ENCODE assay signal across 8 mouse cellular contexts in the genomic region with DNA sequence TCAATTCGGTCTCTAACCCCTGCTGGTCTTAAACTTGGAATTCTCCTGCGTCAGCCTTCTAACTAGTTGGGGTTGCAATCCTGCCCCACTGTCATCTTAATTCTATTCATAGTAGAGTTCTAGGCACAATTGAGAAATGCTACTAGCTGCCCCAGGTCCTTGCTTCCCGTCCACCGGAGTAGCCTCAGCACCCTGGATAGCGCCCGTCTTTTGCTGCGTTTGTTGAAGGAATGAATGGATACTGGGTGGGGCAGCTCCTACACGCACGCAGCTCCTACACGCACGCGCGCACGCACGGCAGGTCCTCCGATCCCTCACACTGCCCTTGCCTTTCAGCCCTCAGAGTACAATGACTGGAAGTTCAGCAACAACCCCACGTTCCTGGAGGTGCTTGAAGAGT. TPM values are rescaled to one million over a fixed set of nuclear protein-coding genes. Genes with fewer than 3 reads are reported as not detected.
A peak's percentile ranks its signal among the peaks of the same experiment; 100 is the strongest.
DNase-seq lines count a peak whose midpoint lies in the region; ATAC-seq and TF ChIP-seq lines count a peak whose summit lies in the region.

No protein-coding gene starts in this region.

- H3K4me3 ChIP-seq in intestine, embryonic 14.5 days (ENCODE audit: low read depth, low read length), result no peak overlapping the region
- H3K4me3 ChIP-seq in intestine, embryonic 16.5 days (ENCODE audit: low read length), result no peak overlapping the region
- H3K4me3 ChIP-seq in MEL (ENCODE audit: control insufficient read depth in 1 of 2, insufficient read depth in 1 of 2, low read depth in 2 of 2, low read length in 2 of 2), result no peak overlapping the region
- H3K4me3 ChIP-seq in embryonic facial prominence, embryonic 13.5 days, result peak overlapping the region; percentile 16; the same call in 1 of the 2 replicates
- H3K4me3 ChIP-seq in neural tube, embryonic 12.5 days, result no peak overlapping the region

- no peak for ATAC-seq in intestine, embryonic 14.5 days (replicated peaks; ENCODE audit: low FRiP score, low TSS enrichment, low read depth)
- ATAC-seq in intestine, embryonic 16.5 days, result no peak
- no peak for ATAC-seq in embryonic facial prominence, embryonic 13.5 days (ENCODE audit: insufficient number of reproducible peaks, insufficient read depth, low FRiP score, low TSS enrichment, low read depth)
- no peak for ATAC-seq in neural tube, embryonic 12.5 days (ENCODE audit: low FRiP score, low read depth)

- TF ChIP-seq EP300 in MEL (IDR thresholded peaks at IDR 0.05; ENCODE audit: low read depth in 1 of 2, low read length in 2 of 2), result no peak

- TF ChIP-seq CTCF in MEL (IDR thresholded peaks at IDR 0.05 in 2 of 3, conservative IDR thresholded peaks at IDR 0.05 in 1 of 3; ENCODE audit: control insufficient read depth in 1 of 3, insufficient read depth in 1 of 3, low read depth in 2 of 3, low read length in 3 of 3, poor library complexity in 1 of 3, severe bottlenecking in 1 of 3), result no peak

- H3K36me3 ChIP-seq in intestine, embryonic 14.5 days (ENCODE audit: control insufficient read depth, insufficient read depth, low read length), result no peaks in the 10 kb centered on the region
- no peaks in the 10 kb centered on the region for H3K36me3 ChIP-seq in intestine, embryonic 16.5 days (ENCODE audit: control insufficient read depth, insufficient read depth, low read length)
- H3K36me3 ChIP-seq in MEL (ENCODE audit: control insufficient read depth in 1 of 2, insufficient read depth in 2 of 2, low read length in 2 of 2), result no peaks in the 10 kb centered on the region
- H3K36me3 ChIP-seq in embryonic facial prominence, embryonic 13.5 days, result no peaks in the 10 kb centered on the region
- no peaks in the 10 kb centered on the region for H3K36me3 ChIP-seq in neural tube, embryonic 12.5 days

- no peak for TF ChIP-seq RAD21 in MEL (IDR thresholded peaks at IDR 0.05; ENCODE audit: low read depth, low read length)

- H3K4me1 ChIP-seq in intestine, embryonic 14.5 days (replicated peaks; ENCODE audit: control insufficient read depth, insufficient read depth, low read length), result no peaks in the 10 kb centered on the region
- H3K4me1 ChIP-seq in intestine, embryonic 16.5 days (ENCODE audit: control insufficient read depth, insufficient read depth, low read length), result no peaks in the 10 kb centered on the region
- H3K4me1 ChIP-seq in MEL (ENCODE audit: control insufficient read depth in 1 of 2, insufficient read depth in 2 of 2, low read length in 2 of 2), result no peaks in the 10 kb centered on the region
- H3K4me1 ChIP-seq in embryonic facial prominence, embryonic 13.5 days, result peaks cover 4% of the 10 kb centered on the region; the same call in 1 of the 2 replicates
- H3K4me1 ChIP-seq in neural tube, embryonic 12.5 days, result 0 out of 2 replicates have a peak, but pooled peaks cover 4% of the 10 kb centered on the region

- 8% methylated on average over 17 of the region's 17 CpGs for WGBS in intestine, embryonic 14.5 days
- 8% methylated on average over 17 of the region's 17 CpGs for WGBS in intestine, embryonic 16.5 days
- WGBS in embryonic facial prominence, embryonic 13.5 days, result 7% methylated on average over 17 of the region's 17 CpGs
- WGBS in neural tube, embryonic 12.5 days, result 10% methylated on average over 17 of the region's 17 CpGs

- no peak overlapping the region for H3K9ac ChIP-seq in intestine, embryonic 14.5 days (ENCODE audit: low read length)
- no peak overlapping the region for H3K9ac ChIP-seq in intestine, embryonic 16.5 days (ENCODE audit: low read depth, low read length)
- H3K9ac ChIP-seq in MEL (ENCODE audit: control insufficient read depth, low read depth, low read length, poor library complexity, severe bottlenecking), result no peak overlapping the region
- H3K9ac ChIP-seq in embryonic facial prominence, embryonic 13.5 days, result no peak overlapping the region
- H3K9ac ChIP-seq in neural tube, embryonic 12.5 days, result no peak overlapping the region

- peak; percentile 93 for DNase-seq in intestine, embryonic 14.5 days (ENCODE audit: low spot score)
- DNase-seq in MEL (ENCODE audit: low read depth, low spot score), result peak; percentile 63
- DNase-seq in kidney, postnatal 14 days, result peak; percentile 42
- no peak for DNase-seq in natural killer cell, adult 2 months (ENCODE audit: low spot score in 2 of 2)
- DNase-seq in layer of hippocampus, adult 18-20 months (ENCODE audit: low spot score in 2 of 2), result no peak

- no peak overlapping the region for H3K27ac ChIP-seq in intestine, embryonic 14.5 days (ENCODE audit: low read depth)
- H3K27ac ChIP-seq in intestine, embryonic 16.5 days (ENCODE audit: low read length), result no peak overlapping the region
- no peak overlapping the region for H3K27ac ChIP-seq in MEL (ENCODE audit: control insufficient read depth, low read depth, low read length)
- no peak overlapping the region for H3K27ac ChIP-seq in embryonic facial prominence, embryonic 13.5 days
- H3K27ac ChIP-seq in neural tube, embryonic 12.5 days, result no peak overlapping the region

- TF ChIP-seq POLR2A in MEL (IDR thresholded peaks at IDR 0.05; ENCODE audit: control insufficient read depth in 1 of 2, insufficient read depth in 1 of 2, low read depth in 1 of 2, low read length in 2 of 2, poor library complexity in 1 of 2), result no peak

- no peaks in the 10 kb centered on the region for H3K79me2 ChIP-seq in MEL (ENCODE audit: control insufficient read depth, insufficient read depth, low read length, poor library complexity)

- no peaks in the 10 kb centered on the region; the same call in none of the 2 replicates for H3K27me3 ChIP-seq in intestine, embryonic 14.5 days (replicated peaks; ENCODE audit: control insufficient read depth, insufficient read depth, low read length)
- peaks cover 6% of the 10 kb centered on the region; the same call in 1 of the 2 replicates for H3K27me3 ChIP-seq in intestine, embryonic 16.5 days (replicated peaks; ENCODE audit: control insufficient read depth, insufficient read depth, low read length)
- peaks cover 15 to 21% of the 10 kb centered on the region in 2 experiments for H3K27me3 ChIP-seq in MEL (ENCODE audit: control insufficient read depth in 1 of 2, insufficient read depth in 2 of 2, low read length in 2 of 2)
- H3K27me3 ChIP-seq in embryonic facial prominence, embryonic 13.5 days, result peaks cover 27% of the 10 kb centered on the region
- H3K27me3 ChIP-seq in neural tube, embryonic 12.5 days (replicated peaks), result peaks cover 21% of the 10 kb centered on the region

- no peaks in the 10 kb centered on the region for H3K9me3 ChIP-seq in intestine, embryonic 14.5 days (ENCODE audit: control insufficient read depth, low read length)
- no peaks in the 10 kb centered on the region for H3K9me3 ChIP-seq in intestine, embryonic 16.5 days (ENCODE audit: control insufficient read depth, low read length)
- H3K9me3 ChIP-seq in MEL (replicated peaks; ENCODE audit: insufficient read depth, low read length), result no peaks in the 10 kb centered on the region
- H3K9me3 ChIP-seq in embryonic facial prominence, embryonic 13.5 days, result no peaks in the 10 kb centered on the region
- no peaks in the 10 kb centered on the region for H3K9me3 ChIP-seq in neural tube, embryonic 12.5 days

- H3K4me2 ChIP-seq in intestine, embryonic 14.5 days (ENCODE audit: low read length), result 0 out of 2 replicates have a peak overlapping the region, but pooled peaks have one; percentile 1
- H3K4me2 ChIP-seq in intestine, embryonic 16.5 days (ENCODE audit: low read depth, low read length), result no peak overlapping the region
- H3K4me2 ChIP-seq in embryonic facial prominence, embryonic 13.5 days, result peak overlapping the region; percentile 48
- H3K4me2 ChIP-seq in neural tube, embryonic 12.5 days (replicated peaks), result peak overlapping the region; percentile 42

TF ChIP-seq in MEL, 35 proteins besides CTCF, POLR2A, EP300 and RAD21:
- TF ChIP-seq ELF1 (IDR thresholded peaks at IDR 0.05; ENCODE audit: low read depth, low read length), result no peak
- TF ChIP-seq SIN3A (IDR thresholded peaks at IDR 0.05; ENCODE audit: low read length), result 0 out of 2 replicates have a peak, but pooled peaks have one; percentile 37

RNA-seq across cellular contexts. Expression of gene Nos2, which starts 31.9 kb away (rescaled TPM):
- polyA plus RNA-seq in intestine, embryonic 14.5 days (2014; fragmentation: Nextera tagmentation; extraction: Ambion mirVana), result 1.2 TPM in 2 replicates
- 1.1 and 1.4 TPM in 2 replicates for polyA plus RNA-seq in intestine, embryonic 16.5 days (2015; fragmentation: Nextera tagmentation; extraction: Ambion mirVana)
- not detected in 2 replicates for total RNA-seq in MEL (2012; rRNA removed)
- not detected for polyA plus RNA-seq in MEL (2012; ENCODE audit: insufficient read depth in 1 of 2, insufficient read length in 2 of 2, low read depth in 1 of 2, low replicate concordance in 2 of 2, missing spikeins in 1 of 2)
- polyA plus RNA-seq in embryonic facial prominence, embryonic 13.5 days (2015; fragmentation: Nextera tagmentation; extraction: Ambion mirVana), result 0.95 and 1.1 TPM in 2 replicates
- 0.56 and 1.2 TPM in 2 replicates for polyA plus RNA-seq in neural tube, embryonic 12.5 days (2016; fragmentation: Nextera tagmentation; extraction: Ambion mirVana)
- total RNA-seq in layer of hippocampus, adult 18-20 months (2021), result under 1 TPM; 0.07 to 0.41 TPM

RNA-seq across cellular contexts. Expression of gene Lgals9, which starts 32.3 kb away (rescaled TPM):
- 47.7 and 52.9 TPM in 2 replicates for polyA plus RNA-seq in intestine, embryonic 14.5 days (2014; fragmentation: Nextera tagmentation; extraction: Ambion mirVana)
- 96.1 and 111 TPM in 2 replicates for polyA plus RNA-seq in intestine, embryonic 16.5 days (2015; fragmentation: Nextera tagmentation; extraction: Ambion mirVana)
- 160 and 184 TPM in 2 replicates for total RNA-seq in MEL (2012; rRNA removed)
- 100 to 1,000 TPM; 228 to 287 TPM for polyA plus RNA-seq in MEL (2012; ENCODE audit: insufficient read depth in 1 of 2, insufficient read length in 2 of 2, low read depth in 1 of 2, low replicate concordance in 2 of 2, missing spikeins in 1 of 2)
- polyA plus RNA-seq in embryonic facial prominence, embryonic 13.5 days (2015; fragmentation: Nextera tagmentation; extraction: Ambion mirVana), result 18.4 and 22.2 TPM in 2 replicates
- polyA plus RNA-seq in neural tube, embryonic 12.5 days (2016; fragmentation: Nextera tagmentation; extraction: Ambion mirVana), result 7.9 and 10.3 TPM in 2 replicates
- 1 to 10 TPM; 3.7 to 3.9 TPM for total RNA-seq in layer of hippocampus, adult 18-20 months (2021)

Comparison
In these comparisons a context has a peak if more than half of its experiments do, and no peak if none do; other contexts are left out.
1. DNase-seq: peak in intestine, embryonic 14.5 days (single experiment), MEL (single experiment) and kidney, postnatal 14 days (single experiment); none in natural killer cell, adult 2 months (0 of 2) and layer of hippocampus, adult 18-20 months (0 of 2).